Mouse (Mus musculus) hindbrain, embryonic 14.5 days (tissue): ENCODE measurements around the gene Tpsab1. TPM values are rescaled to one million over a fixed set of nuclear protein-coding genes. Genes with fewer than 3 reads are reported as not detected.

ENCODE experiments used
- ATAC-seq: fragments of 200-750 bp; cut with Nextera tagmentation; 2 replicates; pipeline ENCODE4 v1.8.0; 2017; ENCODE audit warnings: moderate number of reproducible peaks, mild to moderate bottlenecking, moderate TSS enrichment, moderate library complexity; ENCODE audit not compliant: low FRiP score
- DNase-seq: peaks from one replicate; pipeline ENCODE4 v3.0.0-alpha.2; 2015; ENCODE audit warnings: low spot score
- H3K27ac ChIP-seq: fragments of 300-500 bp; sonication (generic); 2 replicates; pipeline ENCODE4 v1.5.1; 2014; ENCODE audit warnings: mild to moderate bottlenecking, moderate library complexity
- H3K27me3 ChIP-seq: fragments of 300-500 bp; sonication (generic); 2 replicates; pipeline ENCODE4 v1.6.1; 2014; ENCODE audit warnings: mild to moderate bottlenecking, low read length, mixed read lengths; ENCODE audit not compliant: control insufficient read depth, insufficient read depth
- H3K36me3 ChIP-seq: fragments of 300-500 bp; sonication (generic); replicated peaks from 2 replicates; pipeline ENCODE4 v1.6.1; 2014; ENCODE audit not compliant: control insufficient read depth, insufficient read depth
- H3K4me1 ChIP-seq: fragments of 300-500 bp; sonication (generic); replicated peaks from 2 replicates; pipeline ENCODE4 v1.6.1; 2014; ENCODE audit warnings: antibody characterized with exemption, low read length, mixed read lengths; ENCODE audit not compliant: control insufficient read depth, insufficient read depth
- H3K4me2 ChIP-seq: fragments of 300-500 bp; sonication (generic); replicated peaks from 2 replicates; pipeline ENCODE4 v1.6.1; 2014; ENCODE audit warnings: mild to moderate bottlenecking, moderate library complexity
- H3K4me3 ChIP-seq: fragments of 300-500 bp; sonication (generic); replicated peaks from 2 replicates; pipeline ENCODE4 v1.5.1; 2014; ENCODE audit warnings: mild to moderate bottlenecking, low read length
- H3K9ac ChIP-seq: fragments of 300-500 bp; sonication (generic); 2 replicates; pipeline ENCODE4 v1.6.1; 2014
- H3K9me3 ChIP-seq: fragments of 300-500 bp; sonication (generic); 2 replicates; pipeline ENCODE4 v1.6.1; 2016; ENCODE audit warnings: low read length; ENCODE audit not compliant: control insufficient read depth
- WGBS: fragments of 180-500 bp; shearing (Covaris S2); extraction: QIAGEN DNeasy Blood & Tissue Kit; methylation state at CpG from one replicate; pipeline ENCODE4 v1.1.7; 2014; 5-methylcytosine and 5-hydroxymethylcytosine counted together
- polyA plus RNA-seq: library from polyadenylated mRNA; unstranded; fragments of >200 nt; fragmentation: Nextera tagmentation; extraction: Ambion mirVana; gene quantifications from 2 replicates; pipeline ENCODE4 v1.2.1, GENCODE M21; 2014

Gene Tpsab1
- not detected in 2 replicates for polyA plus RNA-seq

DNA sequence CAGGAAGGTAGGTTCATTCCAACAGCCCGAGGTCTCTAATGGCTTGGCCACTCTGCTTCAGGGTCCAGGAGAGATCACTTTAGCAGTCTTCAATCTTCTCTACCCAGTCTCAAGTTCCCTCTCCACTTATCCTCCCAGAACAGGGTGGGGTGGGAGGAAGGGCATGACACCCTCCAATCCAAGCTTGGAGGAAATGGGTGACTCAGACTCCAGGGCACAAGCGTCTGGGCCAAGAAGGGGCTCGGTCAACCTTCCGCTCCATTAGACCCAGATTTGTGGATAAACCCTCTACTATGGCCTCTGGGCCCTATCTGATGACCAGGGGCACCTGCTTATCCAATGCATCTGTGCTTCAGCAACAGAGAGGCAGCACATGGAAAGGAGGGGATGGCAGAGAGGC is at the start of gene Tpsab1:
TSS of gene Tpsab1 (minus strand) at position 101 of the 400 bp plus-strand sequence.
- Histone ChIP-seq H3K9me3 (no peaks in the 10 kb centered on the region), H3K27me3 (no peaks in the 10 kb centered on the region), H3K27ac (no peak within 1 kb of the TSS), H3K36me3 (no peaks in the 10 kb centered on the region), H3K9ac (no peak within 1 kb of the TSS), H3K4me1 (no peaks in the 10 kb centered on the region), H3K4me2 (no peak within 1 kb of the TSS), H3K4me3 (no peak within 1 kb of the TSS)
- ATAC-seq (no peak), DNase-seq (no peak)
- 93% methylated on average over 4 of the region's 4 CpGs for WGBS

DNA sequence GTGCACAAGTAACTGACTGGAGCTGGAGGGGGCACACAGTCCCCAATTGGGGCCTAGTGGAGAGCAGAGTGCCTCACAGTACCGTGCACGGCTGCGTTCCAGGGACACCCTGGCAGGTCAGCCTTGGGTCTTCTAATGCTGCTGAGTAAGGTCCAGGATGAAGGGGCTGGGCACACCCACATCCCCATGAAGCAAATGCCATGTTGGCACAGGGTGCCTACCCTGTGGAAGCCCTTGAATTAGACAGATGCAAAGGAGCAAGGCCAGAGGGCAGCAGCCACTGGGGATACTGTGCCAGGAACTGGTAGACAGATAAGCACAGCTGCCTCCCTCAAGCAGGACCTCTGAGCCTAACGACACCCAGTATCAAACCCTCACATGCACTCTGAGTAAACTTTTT is 49.2 kb upstream of the Tpsab1 start:
- ATAC-seq (no peak), DNase-seq (no peak)
- H3K4me3 ChIP-seq: no peak overlapping the region
- H3K4me1 ChIP-seq: peaks cover 9% of the 10 kb centered on the region
- H3K27ac ChIP-seq: no peak overlapping the region
- peaks cover 39% of the 10 kb centered on the region for H3K36me3 ChIP-seq
- H3K9ac ChIP-seq: no peak overlapping the region
- H3K9me3 ChIP-seq: no peaks in the 10 kb centered on the region
- H3K4me2 ChIP-seq: no peak overlapping the region
- H3K27me3 ChIP-seq: no peaks in the 10 kb centered on the region
- WGBS: 89% methylated on average over 4 of the region's 4 CpGs

DNA sequence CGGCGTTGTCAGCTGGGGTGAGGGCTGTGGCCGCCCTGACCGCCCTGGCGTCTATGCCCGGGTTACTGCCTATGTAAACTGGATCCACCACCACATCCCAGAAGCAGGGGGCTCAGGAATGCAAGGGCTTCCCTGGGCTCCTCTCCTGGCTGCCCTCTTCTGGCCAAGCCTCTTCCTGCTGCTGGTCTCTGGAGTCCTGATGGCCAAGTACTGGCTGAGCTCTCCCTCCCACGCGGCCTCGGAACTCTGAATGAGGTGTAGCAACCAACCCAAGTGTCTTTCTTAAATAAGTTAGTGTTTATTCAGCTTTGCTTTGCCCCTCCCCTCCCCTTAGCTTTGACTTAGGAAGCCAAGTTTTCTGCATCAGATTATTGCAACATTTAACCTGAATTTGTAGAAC is 28.6 kb upstream of the Tpsab1 start:
- DNase-seq (no peak), ATAC-seq (no peak)
- Histone ChIP-seq H3K27me3 (no peaks in the 10 kb centered on the region), H3K27ac (no peak overlapping the region), H3K4me1 (no peaks in the 10 kb centered on the region), H3K36me3 (peaks cover 33% of the 10 kb centered on the region), H3K4me2 (no peak overlapping the region), H3K9me3 (no peaks in the 10 kb centered on the region), H3K9ac (no peak overlapping the region), H3K4me3 (no peak overlapping the region)
- 48% methylated on average over 9 of the region's 9 CpGs for WGBS

DNA sequence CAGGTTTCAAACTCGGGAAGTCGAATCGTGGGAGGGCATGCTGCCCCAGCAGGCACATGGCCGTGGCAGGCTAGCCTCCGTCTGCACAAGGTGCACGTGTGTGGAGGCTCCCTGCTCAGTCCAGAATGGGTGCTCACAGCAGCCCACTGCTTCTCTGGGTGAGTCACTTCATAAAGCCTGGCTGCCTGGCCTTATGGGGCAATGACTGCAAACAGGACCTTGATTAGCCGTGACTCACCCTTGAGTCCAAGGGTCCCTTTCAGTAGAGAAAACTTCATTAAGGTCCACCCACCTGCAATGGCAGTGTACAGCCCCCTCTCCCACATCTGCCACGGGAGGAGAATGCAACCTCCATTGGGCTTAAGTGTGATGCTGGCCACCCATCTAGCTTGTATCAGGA is 27.1 kb upstream of the Tpsab1 start:
- H3K9ac ChIP-seq: no peak overlapping the region
- no peak overlapping the region for H3K4me2 ChIP-seq
- DNase-seq (no peak), ATAC-seq (no peak)
- H3K4me3 ChIP-seq: no peak overlapping the region
- H3K27me3 ChIP-seq: no peaks in the 10 kb centered on the region
- 80% methylated on average over 8 of the region's 8 CpGs for WGBS
- H3K36me3 ChIP-seq: peaks cover 23% of the 10 kb centered on the region
- no peak overlapping the region for H3K27ac ChIP-seq
- no peaks in the 10 kb centered on the region for H3K4me1 ChIP-seq
- no peaks in the 10 kb centered on the region for H3K9me3 ChIP-seq

DNA sequence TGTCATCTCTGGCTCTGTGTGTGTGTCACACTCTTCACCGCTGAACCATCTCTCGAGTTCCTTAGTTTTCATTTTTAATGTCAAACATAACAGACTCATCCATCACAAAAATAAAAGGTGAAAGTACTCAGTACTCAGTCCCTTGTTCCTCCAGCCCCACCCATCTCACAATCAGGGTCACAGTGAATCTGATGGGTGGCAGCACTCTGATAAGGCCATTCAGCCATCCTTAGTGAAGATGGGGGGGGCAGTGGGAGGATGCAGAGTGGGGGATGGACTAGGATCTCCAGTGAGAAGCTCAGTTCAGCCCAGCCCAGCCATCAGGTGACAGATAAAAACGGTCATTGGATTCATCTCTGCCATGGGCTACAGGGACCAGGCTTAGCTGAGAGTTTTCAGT is 23.6 kb upstream of the Tpsab1 start, which contains the start of gene Tpsg1:
TSS of gene Tpsg1 (plus strand) at position 301 of the 400 bp plus-strand sequence.
- H3K27me3 ChIP-seq: no peaks in the 10 kb centered on the region; the same call in 1 of the 2 replicates
- no peak for DNase-seq
- 79% methylated on average over 3 of the region's 3 CpGs for WGBS

DNA sequence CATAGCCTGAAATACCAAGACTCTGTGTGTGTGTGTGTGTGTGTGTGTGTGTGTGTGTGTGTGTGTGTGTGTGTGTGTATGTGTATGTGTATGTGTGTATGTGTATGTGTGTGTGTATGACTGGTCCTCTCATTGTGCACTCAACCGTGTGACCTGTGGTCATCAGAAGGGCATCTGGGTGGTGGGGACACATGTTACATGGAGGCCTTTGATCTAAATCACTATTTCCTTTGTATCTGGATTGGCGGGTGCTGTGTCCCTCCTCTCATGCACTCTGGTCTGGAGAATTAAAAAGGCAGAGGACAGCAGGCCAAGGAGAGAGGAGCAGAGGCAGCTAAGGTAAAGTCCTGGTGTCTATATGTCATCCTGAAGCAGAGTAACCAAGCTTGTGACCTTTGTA is 20.6 kb upstream of the Tpsab1 start, which contains the start of gene Tpsb2:
TSS of gene Tpsb2 (plus strand) at position 301 of the 400 bp plus-strand sequence.
- Histone ChIP-seq H3K27me3 (no peaks in the 10 kb centered on the region; the same call in 1 of the 2 replicates), H3K9me3 (no peaks in the 10 kb centered on the region), H3K4me3 (no peak within 1 kb of the TSS), H3K4me1 (no peaks in the 10 kb centered on the region), H3K4me2 (no peak within 1 kb of the TSS), H3K9ac (no peak within 1 kb of the TSS), H3K36me3 (no peaks in the 10 kb centered on the region), H3K27ac (no peak within 1 kb of the TSS)
- DNase-seq: no peak
- WGBS: 80% methylated on average over 2 of the region's 2 CpGs
- ATAC-seq: no peak

More for the DNA sequence above, 23.6 kb upstream of the Tpsab1 start, which contains the start of gene Tpsg1:
- Histone ChIP-seq H3K9ac (no peak within 1 kb of the TSS), H3K36me3 (no peaks in the 10 kb centered on the region), H3K4me1 (no peaks in the 10 kb centered on the region), H3K4me3 (no peak within 1 kb of the TSS), H3K9me3 (no peaks in the 10 kb centered on the region), H3K27ac (no peak within 1 kb of the TSS), H3K4me2 (no peak within 1 kb of the TSS)
- ATAC-seq: no peak

DNA sequence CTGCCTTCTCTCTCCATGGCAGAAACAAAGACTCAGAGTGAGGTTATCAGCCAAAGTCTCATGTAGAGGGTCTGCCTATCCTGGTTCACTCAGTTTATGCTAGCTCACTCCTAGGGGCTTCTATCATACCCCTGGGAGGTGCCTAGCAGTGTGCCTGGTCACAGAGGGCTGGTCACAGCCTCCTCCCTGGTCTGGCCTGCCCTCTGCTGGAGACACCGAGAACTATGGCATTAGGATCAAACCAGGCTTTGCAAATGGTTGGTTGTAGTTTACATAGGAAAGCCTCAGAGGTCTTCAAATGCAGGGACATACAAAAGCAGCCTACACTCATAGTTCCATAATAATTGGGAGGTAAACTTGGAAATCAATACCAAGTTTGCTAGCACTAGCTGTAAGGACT is 18.4 kb upstream of the Tpsab1 start:
- Histone ChIP-seq H3K27me3 (no peaks in the 10 kb centered on the region; the same call in 1 of the 2 replicates), H3K4me2 (no peak overlapping the region), H3K9ac (no peak overlapping the region), H3K27ac (no peak overlapping the region), H3K4me3 (no peak overlapping the region), H3K9me3 (no peaks in the 10 kb centered on the region), H3K36me3 (no peaks in the 10 kb centered on the region), H3K4me1 (no peaks in the 10 kb centered on the region)
- DNase-seq: no peak
- ATAC-seq: no peak
- 13% methylated on average over 1 of the region's 1 CpGs for WGBS

DNA sequence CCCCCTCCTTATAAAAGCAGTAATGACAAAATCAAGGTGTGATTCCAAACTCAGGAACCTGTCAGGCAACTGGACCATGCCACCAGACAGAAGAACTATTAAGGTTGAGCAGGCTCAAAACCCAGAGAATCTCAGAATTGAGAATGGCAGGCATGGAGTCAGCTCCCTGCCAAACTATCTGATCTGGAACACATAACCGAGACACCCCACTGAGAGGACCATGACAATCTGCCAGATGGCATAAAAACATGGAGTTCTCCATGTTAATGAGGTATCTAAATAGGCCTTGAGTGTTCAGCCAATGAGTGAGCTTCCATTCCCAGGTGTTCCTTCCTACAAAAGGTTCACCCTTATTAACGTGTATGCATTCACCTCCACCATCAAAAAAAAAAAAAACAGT is 15.9 kb upstream of the Tpsab1 start:
- no peak overlapping the region for H3K27ac ChIP-seq
- H3K4me1 ChIP-seq: no peaks in the 10 kb centered on the region
- no peak overlapping the region for H3K4me3 ChIP-seq
- H3K27me3 ChIP-seq: no peaks in the 10 kb centered on the region; the same call in 1 of the 2 replicates
- H3K9me3 ChIP-seq: no peaks in the 10 kb centered on the region
- no peak overlapping the region for H3K4me2 ChIP-seq
- no peaks in the 10 kb centered on the region for H3K36me3 ChIP-seq
- DNase-seq (no peak), ATAC-seq (no peak)
- 60% methylated on average over 2 of the region's 2 CpGs for WGBS
- H3K9ac ChIP-seq: no peak overlapping the region

DNA sequence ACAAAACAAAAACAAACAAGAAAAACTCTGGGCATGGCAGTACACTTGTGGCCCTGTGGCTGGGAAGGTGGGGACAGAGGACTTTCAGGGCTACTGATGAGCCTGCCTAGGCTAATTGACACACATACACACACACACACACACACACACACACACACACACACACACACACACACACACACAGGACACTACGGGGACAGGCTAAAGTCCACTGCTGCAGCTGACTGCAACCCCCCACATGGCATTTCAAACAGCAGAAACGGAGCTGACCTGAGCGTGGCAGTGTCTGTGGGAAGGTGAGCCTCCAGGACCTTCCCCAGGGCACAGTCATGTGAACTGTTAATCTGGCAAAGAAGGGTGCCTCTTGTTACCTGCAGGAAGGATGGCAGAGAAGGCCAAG is 3.9 kb downstream of the Tpsab1 start:
- Histone ChIP-seq H3K27ac (no peak overlapping the region), H3K4me1 (no peaks in the 10 kb centered on the region), H3K4me3 (no peak overlapping the region), H3K36me3 (no peaks in the 10 kb centered on the region), H3K27me3 (no peaks in the 10 kb centered on the region), H3K4me2 (no peak overlapping the region), H3K9me3 (no peaks in the 10 kb centered on the region), H3K9ac (no peak overlapping the region)
- no peak for DNase-seq
- ATAC-seq: no peak
- 59% methylated on average over 3 of the region's 3 CpGs for WGBS

DNA sequence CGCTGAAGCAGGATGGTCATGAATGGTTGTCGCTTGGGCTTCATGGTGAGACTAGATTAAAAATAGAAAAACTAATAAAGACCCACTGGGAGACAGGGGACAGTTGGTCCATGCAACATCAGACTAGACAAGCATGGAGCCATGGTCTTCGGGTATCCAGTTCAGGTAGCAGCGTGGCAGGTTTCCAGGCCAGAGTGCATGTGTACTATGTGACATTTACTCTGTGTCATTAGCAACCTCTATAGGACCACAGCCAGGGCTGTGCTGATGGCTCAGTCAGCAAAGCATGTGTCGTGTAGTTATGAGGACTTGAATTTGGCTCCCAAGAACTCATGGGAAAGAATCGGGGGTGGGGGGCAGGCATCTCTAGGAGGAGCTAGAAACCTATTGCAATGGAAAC is 5.4 kb downstream of the Tpsab1 start:
- no peaks in the 10 kb centered on the region for H3K4me1 ChIP-seq
- WGBS: 84% methylated on average over 6 of the region's 6 CpGs
- DNase-seq (no peak), ATAC-seq (no peak)
- no peak overlapping the region for H3K4me2 ChIP-seq
- no peak overlapping the region for H3K9ac ChIP-seq
- no peak overlapping the region for H3K27ac ChIP-seq
- H3K9me3 ChIP-seq: no peaks in the 10 kb centered on the region
- H3K4me3 ChIP-seq: no peak overlapping the region
- H3K27me3 ChIP-seq: no peaks in the 10 kb centered on the region
- no peaks in the 10 kb centered on the region for H3K36me3 ChIP-seq
